Mouse (Mus musculus): Measurements from ENCODE around the gene Slc16a12.
"Not testable (repeated sequence)": the region's sequence is repeated elsewhere in the genome, so short reads cannot be mapped to it uniquely, and the experiment has no call there.

Slc16a12 gene

GRCm38 (mm10) chr19:34666127-34666526, 81.0 kb downstream of the Slc16a12 start:
- CTCF ChIA-PET = no interaction called here

- CTCF ChIA-PET = interaction anchor here (0.6 to 1.0 kb wide), 5 partner anchors 114 to 329 kb away, joined by 3 to 13 read pairs (median 6); no protein-coding TSS in a partner anchor
Measured at GRCm38 (mm10) chr19:34662740-34663139, 84.3 kb downstream of the Slc16a12 start.

- CTCF ChIA-PET = no interaction called here
Measured at GRCm38 (mm10) chr19:34662067-34662507, 85.0 kb downstream of the Slc16a12 start.

- CTCF ChIA-PET = interaction anchor here (0.6 to 0.7 kb wide), 3 partner anchors 107 to 193 kb away, joined by 3 to 12 read pairs (median 5); no protein-coding TSS in a partner anchor
Measured at GRCm38 (mm10) chr19:34656511-34657298, 90.4 kb downstream of the Slc16a12 start.

GRCm38 (mm10) chr19:34655227-34655805, 91.8 kb downstream of the Slc16a12 start:
- CTCF ChIA-PET = no interaction called here

- CTCF ChIA-PET = interaction anchor here (0.5 kb wide), 1 partner anchor 498 kb away, joined by 3 read pairs; no protein-coding TSS in a partner anchor
Measured at GRCm38 (mm10) chr19:34650997-34651396, 96.1 kb downstream of the Slc16a12 start.

GRCm38 (mm10) chr19:34650276-34650675, 96.8 kb downstream of the Slc16a12 start:
- CTCF ChIA-PET = no interaction called here

GRCm38 (mm10) chr19:34647630-34648029, 99.5 kb downstream of the Slc16a12 start:
- CTCF ChIA-PET = not testable (repeated sequence)

GRCm38 (mm10) chr19:34642616-34643015, 104.5 kb downstream of the Slc16a12 start:
- CTCF ChIA-PET = no interaction called here

GRCm38 (mm10) chr19:34640623-34641022, 106.5 kb downstream of the Slc16a12 start, which contains the start of the genes Ifit1bl2 and Ifit1:
TSS of gene Ifit1bl2 (minus strand) at chr19:34640743.
TSS of gene Ifit1 (plus strand) at chr19:34640871.
- CTCF ChIA-PET = no interaction called here

GRCm38 (mm10) chr19:34636933-34637557, 110.0 kb downstream of the Slc16a12 start:
- CTCF ChIA-PET = interaction anchor here (0.6 to 2.5 kb wide), 7 partner anchors 87 to 405 kb away, joined by 3 to 23 read pairs (median 3); partner anchors contain the start of gene Ifit2

- CTCF ChIA-PET = interaction anchor here (0.7 kb wide), 1 partner anchor 83 kb away, joined by 4 read pairs; the partner anchor contains the start of gene Ifit2
Measured at GRCm38 (mm10) chr19:34633484-34633883, 113.6 kb downstream of the Slc16a12 start.

- CTCF ChIA-PET = no interaction called here
Measured at GRCm38 (mm10) chr19:34631487-34631886, 115.6 kb downstream of the Slc16a12 start.

- CTCF ChIA-PET = no interaction called here
Measured at GRCm38 (mm10) chr19:34627496-34627895, 119.6 kb downstream of the Slc16a12 start.

GRCm38 (mm10) chr19:34624663-34625062, 122.4 kb downstream of the Slc16a12 start:
- CTCF ChIA-PET = no interaction called here

- CTCF ChIA-PET = no interaction called here
Measured at GRCm38 (mm10) chr19:34623781-34624180, 123.3 kb downstream of the Slc16a12 start.

- CTCF ChIA-PET = no interaction called here
Measured at GRCm38 (mm10) chr19:34620871-34621270, 126.2 kb downstream of the Slc16a12 start.

All from spleen, embryonic (tissue).